Mouse (Mus musculus) telencephalon, adult 2 months (tissue): ENCODE measurements around the gene Garnl3.
A peak's percentile ranks its signal among the peaks of the same experiment; 100 is the strongest.

Experiments
- DNase-seq: peaks from one replicate; pipeline ENCODE4 v3.0.0-alpha.2; 2011; ENCODE audit warnings: low read depth, low spot score

The Garnl3 gene

GRCm38 (mm10) chr2:33086671-33087363 lies 44.6 kb downstream of the Garnl3 start:
- no peak for DNase-seq

- no peak for DNase-seq
Observed at GRCm38 (mm10) chr2:33086016-33086596, 45.3 kb downstream of the Garnl3 start.

- no peak for DNase-seq
Observed at GRCm38 (mm10) chr2:33084221-33084620, 47.2 kb downstream of the Garnl3 start.

- no peak for DNase-seq
Observed at GRCm38 (mm10) chr2:33080166-33080565, 51.3 kb downstream of the Garnl3 start.

- no peak for DNase-seq
Observed at GRCm38 (mm10) chr2:33077252-33077651, 54.2 kb downstream of the Garnl3 start.

- DNase-seq, result no peak
Observed at GRCm38 (mm10) chr2:33074931-33075330, 56.5 kb downstream of the Garnl3 start.

DNA sequence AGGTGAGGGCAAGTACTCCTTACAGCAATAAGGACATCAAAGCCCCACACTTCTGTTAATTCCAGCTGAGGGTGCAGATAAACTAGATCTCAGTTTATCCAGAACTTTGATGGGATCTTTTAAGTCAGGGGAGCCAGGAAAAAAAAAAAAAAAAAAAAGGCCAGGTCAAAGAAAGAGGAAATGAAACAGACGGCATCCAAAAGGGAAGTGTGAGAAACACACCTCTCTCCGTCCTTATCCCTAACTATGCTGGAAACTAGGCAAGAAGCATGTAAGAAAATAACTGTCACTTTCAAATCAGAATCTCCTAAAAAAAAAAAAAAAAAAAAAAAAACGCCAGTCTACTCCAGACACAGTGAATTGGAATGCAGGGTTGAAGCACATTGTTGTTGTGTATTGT lies 57.3 kb downstream of the Garnl3 start:
- no peak for DNase-seq

- DNase-seq, result no peak
Observed at GRCm38 (mm10) chr2:33072333-33072732, 59.1 kb downstream of the Garnl3 start.

DNA sequence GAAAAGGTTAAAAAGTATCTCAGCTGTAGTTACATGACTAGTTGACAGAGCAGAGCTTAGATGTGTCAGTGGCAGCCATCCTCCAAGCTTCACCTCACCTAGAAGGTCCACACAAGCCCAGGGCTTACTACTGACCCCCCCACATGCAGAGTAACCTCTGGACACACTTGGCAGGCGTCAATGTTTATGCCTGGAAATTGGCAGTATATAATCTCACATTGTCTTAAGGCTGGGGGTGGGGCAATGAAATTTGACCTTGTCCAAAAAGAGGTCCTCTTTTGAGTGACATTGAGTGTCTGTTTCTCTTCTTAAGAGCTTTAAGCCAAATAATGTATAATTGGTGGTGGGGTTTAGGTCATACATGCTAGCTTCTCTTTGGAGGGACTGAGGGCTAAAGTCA lies 65.8 kb downstream of the Garnl3 start:
- DNase-seq, result no peak

- DNase-seq, result no peak
Observed at GRCm38 (mm10) chr2:33062744-33063143, 68.7 kb downstream of the Garnl3 start.

GRCm38 (mm10) chr2:33058926-33059325 lies 72.5 kb downstream of the Garnl3 start:
- no peak for DNase-seq

DNA sequence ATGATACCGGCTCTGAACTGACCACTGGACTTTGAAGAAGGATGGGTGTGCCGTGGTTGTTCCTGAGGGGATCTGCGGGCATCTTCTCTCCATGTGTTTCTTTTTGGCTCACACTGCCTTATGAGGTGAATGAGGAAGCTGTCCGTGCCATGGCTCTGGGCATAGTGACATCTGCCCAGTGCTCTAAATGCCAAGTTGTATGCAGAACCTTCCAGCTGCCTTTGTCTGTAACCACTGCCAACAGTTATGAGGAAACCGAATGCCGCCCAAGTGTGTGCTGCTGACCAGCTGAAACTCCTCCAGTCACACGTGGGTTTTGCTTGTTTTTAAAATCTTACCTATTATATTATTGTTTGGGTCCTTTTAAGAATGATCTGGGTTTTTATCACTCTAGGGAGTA lies 73.9 kb downstream of the Garnl3 start:
- DNase-seq, result no peak

GRCm38 (mm10) chr2:33053966-33054365 lies 77.5 kb downstream of the Garnl3 start:
- no peak for DNase-seq

DNA sequence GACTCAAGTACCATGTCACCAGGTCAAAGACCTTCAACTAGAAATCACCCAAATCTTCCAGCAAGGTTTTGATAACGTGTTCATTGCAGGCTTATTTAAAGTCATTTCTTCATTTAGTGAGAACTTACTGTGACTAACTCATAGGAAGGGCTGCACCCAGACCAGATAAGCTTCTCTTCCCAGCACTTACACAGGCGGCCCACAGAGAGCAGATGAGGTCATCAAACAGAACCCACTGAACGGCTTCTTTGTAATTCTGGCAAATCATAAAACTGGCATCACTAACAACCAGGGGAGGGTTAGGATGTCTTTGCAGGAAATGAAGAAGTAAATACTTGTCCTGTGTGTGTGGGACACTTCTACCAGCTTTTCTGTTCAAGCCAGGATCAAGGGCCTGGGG lies 84.1 kb downstream of the Garnl3 start:
- no peak for DNase-seq

- DNase-seq, result no peak
Observed at GRCm38 (mm10) chr2:33046919-33047318, 84.5 kb downstream of the Garnl3 start.

GRCm38 (mm10) chr2:33045899-33046298 lies 85.6 kb downstream of the Garnl3 start:
- DNase-seq, result no peak

- DNase-seq, result no peak
Observed at GRCm38 (mm10) chr2:33042781-33043180, 88.7 kb downstream of the Garnl3 start.

DNA sequence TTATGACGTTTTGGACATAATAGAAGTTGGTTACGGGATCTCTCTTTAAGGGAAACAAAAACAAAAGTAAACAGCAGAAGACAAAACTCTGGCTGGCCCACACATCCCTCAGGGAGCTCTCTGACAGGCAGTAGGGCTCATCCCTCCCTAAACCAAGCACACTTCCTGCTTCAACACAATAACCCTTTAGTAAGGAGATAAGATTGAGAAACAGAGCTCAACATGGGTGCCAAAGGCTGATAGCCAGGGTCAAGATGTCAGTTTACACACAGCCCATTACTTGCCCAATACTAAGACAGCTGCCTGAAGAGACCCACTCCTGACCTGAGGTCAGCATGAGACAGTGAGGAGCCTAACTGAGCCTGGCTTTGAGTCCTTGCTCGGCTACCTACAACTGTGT lies 89.9 kb downstream of the Garnl3 start:
- no peak for DNase-seq

DNA sequence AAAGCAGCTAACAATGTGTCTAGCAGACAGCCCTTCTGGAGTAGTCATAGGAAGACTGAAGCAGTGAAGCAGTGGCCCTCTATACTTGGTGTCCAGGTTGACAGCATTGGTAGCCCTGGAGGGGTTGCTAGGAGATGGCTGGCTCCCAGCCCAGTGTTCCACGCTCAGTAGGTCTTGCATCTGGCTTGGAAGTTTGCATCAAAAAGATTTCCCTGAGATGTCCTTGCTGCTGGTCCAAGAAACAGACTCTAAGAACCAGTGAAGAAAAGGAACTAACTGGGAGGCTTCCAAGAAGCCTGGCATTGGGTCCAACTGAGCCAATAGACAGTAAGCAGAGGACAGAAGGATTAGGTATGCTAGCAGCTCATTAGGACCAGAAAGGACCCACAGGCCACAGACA lies 94.0 kb downstream of the Garnl3 start:
- peak; percentile 52 for DNase-seq

GRCm38 (mm10) chr2:33035297-33035696 lies 96.2 kb downstream of the Garnl3 start:
- no peak for DNase-seq

GRCm38 (mm10) chr2:33033281-33033680 lies 98.2 kb downstream of the Garnl3 start:
- DNase-seq, result peak; percentile 89

GRCm38 (mm10) chr2:33032391-33033062 lies 98.9 kb downstream of the Garnl3 start:
- DNase-seq, result no peak

DNA sequence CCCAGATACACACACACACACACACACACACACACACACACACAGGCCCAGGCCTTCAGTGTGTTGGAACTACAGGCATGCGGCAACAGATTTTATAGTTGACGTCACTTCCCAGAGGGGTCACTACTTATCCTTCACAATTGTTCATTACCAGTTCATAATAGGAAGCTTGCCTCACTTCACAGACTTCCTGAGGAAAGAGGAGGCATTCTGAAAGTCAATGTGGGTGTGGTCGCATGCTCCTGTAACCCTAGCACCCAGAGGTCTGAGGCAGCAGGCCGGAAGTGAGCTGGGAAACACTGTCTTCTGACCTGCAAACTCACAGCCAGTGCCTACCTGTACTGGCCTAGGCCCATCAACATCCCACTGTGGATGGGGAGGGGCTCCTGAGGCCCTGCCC lies 106.4 kb downstream of the Garnl3 start:
- DNase-seq, result no peak
